Mouse (Mus musculus): ENCODE results near the gene Ces2a.
A peak's percentile ranks its signal among the peaks of the same experiment; 100 is the strongest.

The Ces2a gene

GRCm38 (mm10) chr8:104733753-104734152, at the start of gene Ces2a:
Gene Ces2a, plus strand, starts transcription at chr8:104734003.
- no peak for DNase-seq

DNA sequence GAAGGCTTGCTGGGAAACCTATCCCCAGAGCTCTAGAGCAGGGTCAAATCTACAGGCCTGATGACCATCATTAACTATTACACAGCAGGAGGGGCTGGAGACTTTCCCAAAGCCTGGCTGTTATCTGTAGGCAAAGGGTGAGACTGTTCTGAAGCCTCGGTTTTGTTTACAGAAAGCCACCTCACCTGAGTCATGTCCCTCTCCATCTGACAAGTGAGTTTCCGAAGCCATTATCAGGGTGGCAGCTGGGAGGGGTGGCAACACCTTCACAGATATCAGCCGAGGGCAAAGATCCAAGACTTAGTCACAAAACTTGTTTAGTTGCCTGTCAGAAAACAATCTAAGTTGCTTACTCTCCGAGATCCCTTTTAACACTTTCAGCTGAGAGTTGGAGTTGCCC, 45.4 kb upstream of the Ces2a start:
- DNase-seq: no peak

DNA sequence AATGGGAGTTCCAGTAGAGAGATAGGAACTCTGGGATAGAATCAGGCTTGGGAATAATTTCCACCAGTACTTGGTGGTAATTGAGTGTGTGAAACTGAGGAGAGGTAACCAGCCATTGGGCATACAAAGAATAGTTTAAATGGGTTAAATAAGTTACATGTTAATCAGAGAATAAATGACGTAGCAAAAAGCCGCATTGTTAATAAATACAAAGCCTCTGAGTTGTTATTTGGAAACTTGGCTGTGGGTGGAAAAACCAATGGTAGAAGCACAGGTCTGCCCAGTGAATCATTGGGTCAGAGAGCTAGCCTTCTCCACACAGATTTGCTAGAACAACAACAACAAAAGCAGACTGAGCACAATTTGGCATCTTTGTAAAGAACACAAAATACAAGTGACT, 35.2 kb upstream of the Ces2a start:
- no peak for DNase-seq

DNA sequence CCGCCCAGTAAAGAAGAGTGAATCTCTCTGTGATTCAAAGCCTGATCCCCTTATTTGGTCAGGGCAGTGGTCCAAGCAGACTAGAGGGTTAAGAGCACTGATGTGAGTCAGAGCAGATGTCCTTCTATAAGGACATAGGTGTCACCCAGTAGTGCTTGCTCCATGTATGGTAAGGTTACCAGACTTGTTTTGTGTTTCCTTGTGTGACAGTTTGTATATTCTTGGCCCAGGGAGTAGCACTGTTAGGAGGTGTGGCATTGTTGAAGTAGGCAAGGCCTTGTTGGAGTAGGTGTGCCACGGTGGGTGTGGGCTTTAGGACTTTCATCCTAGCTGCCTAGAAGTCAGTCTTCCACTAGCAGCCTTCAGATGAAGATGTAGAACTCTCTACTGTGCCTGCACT, 31.9 kb upstream of the Ces2a start:
- DNase-seq: no peak

GRCm38 (mm10) chr8:104721166-104721565, 12.6 kb upstream of the Ces2a start:
- no peak for DNase-seq

GRCm38 (mm10) chr8:104731451-104731850, 2.4 kb upstream of the Ces2a start:
- peak; percentile 27 for DNase-seq

DNA sequence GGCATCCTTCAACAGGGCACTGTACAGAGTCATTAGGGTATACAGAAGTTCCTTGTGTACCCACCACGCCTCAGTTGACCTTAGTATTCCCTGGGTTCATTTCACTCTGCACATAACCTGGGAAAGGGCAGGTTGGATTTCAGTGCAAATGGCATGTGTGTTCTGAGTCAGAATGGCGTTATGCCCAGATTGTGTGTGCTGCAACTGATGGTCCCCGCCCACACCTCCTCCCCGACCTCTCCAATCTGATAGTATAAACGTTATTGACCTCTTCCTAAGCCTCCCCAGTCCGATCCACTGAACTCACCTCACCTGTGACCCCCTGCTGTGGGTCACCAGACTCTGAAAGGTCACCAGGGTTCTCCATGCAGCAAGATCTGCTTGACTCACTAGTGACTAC, 1.8 kb upstream of the Ces2a start:
- DNase-seq: no peak

DNA sequence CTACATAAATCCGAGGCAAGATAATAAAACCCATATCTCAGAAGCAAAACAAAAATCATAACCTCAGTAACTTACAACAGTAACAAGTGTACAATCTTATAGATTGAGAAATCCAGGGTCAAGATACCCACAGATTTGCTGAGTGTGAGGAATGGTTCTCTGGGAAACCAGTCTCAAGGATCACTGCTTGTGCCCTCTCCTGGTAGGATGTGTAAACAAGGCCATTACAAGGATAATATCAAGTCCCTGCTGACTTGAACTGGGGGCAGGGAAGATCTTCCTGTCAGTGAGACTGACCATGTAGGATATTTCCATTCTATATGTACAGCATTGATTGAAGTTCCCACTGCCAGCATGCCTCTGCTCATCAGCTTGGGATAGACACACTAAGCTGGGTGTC, 8.2 kb downstream of the Ces2a start:
- no peak for DNase-seq

- DNase-seq: no peak
Observed at GRCm38 (mm10) chr8:104743410-104743809, 9.6 kb downstream of the Ces2a start.

- DNase-seq: no peak
Observed at GRCm38 (mm10) chr8:104752818-104753217, 19.0 kb downstream of the Ces2a start.

DNA sequence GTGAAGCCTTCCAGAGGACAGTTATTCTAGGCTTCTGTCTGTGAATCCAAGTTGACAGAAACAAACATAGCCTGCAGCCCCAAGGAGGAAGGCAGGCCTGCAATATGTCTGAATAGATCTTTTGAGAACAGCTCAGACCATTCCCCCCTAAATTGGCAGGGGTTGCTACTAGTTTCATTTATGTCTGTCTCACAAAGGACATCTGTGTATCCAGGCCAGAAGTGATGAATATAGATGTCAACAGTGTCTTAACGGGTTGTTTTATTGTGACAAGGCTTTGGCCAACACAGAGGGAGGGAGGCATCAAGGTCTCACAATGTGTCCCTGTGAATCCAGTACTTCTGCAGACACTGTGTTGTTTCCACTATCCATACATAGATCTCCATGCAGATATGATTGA, 23.8 kb downstream of the Ces2a start:
- DNase-seq: no peak

GRCm38 (mm10) chr8:104758209-104758608, 24.4 kb downstream of the Ces2a start:
- DNase-seq: no peak

GRCm38 (mm10) chr8:104761126-104761525, 27.3 kb downstream of the Ces2a start:
- no peak for DNase-seq

- DNase-seq: no peak
Observed at GRCm38 (mm10) chr8:104766485-104766884, 32.7 kb downstream of the Ces2a start.

DNA sequence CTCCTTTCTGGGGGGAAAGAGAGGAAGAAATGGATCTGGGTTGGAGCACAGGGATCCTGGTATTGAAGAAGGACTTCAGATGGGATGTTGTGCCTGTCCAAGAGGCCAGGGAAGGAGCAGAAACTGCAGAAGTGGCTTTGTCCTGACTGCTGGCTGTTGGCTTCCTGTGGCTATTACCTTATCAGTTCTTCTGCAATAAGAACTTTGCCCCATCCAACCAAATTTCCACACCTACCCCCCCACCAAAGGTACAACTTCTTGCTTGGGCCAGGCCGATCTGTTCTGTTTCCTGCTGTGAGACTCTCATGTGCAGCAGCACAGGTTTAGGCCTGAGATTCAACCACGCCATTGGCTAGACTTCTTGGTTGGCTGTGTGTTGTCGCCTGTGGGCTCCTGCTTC, 36.6 kb downstream of the Ces2a start:
- no peak for DNase-seq

- DNase-seq: no peak
Observed at GRCm38 (mm10) chr8:104787049-104787448, 53.2 kb downstream of the Ces2a start.

DNA sequence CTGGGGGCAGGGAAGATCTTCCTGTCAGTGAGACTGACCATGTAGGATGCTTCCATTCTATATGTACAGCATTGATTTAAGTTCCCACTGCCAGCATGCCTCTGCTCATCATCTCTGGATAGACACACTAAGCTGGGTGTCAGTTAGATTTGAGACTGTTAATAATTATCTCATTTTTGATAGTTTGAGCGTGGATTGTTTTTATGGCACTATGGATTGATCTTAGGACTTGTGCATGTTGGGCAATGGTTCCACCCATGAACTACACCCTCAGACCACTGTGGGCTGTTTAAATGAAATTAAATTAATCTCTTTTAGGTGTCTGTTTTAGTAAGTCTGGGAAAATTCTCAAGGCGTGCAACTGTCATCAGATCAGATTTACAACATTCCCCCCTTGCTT, 55.1 kb downstream of the Ces2a start:
- no peak for DNase-seq

DNA sequence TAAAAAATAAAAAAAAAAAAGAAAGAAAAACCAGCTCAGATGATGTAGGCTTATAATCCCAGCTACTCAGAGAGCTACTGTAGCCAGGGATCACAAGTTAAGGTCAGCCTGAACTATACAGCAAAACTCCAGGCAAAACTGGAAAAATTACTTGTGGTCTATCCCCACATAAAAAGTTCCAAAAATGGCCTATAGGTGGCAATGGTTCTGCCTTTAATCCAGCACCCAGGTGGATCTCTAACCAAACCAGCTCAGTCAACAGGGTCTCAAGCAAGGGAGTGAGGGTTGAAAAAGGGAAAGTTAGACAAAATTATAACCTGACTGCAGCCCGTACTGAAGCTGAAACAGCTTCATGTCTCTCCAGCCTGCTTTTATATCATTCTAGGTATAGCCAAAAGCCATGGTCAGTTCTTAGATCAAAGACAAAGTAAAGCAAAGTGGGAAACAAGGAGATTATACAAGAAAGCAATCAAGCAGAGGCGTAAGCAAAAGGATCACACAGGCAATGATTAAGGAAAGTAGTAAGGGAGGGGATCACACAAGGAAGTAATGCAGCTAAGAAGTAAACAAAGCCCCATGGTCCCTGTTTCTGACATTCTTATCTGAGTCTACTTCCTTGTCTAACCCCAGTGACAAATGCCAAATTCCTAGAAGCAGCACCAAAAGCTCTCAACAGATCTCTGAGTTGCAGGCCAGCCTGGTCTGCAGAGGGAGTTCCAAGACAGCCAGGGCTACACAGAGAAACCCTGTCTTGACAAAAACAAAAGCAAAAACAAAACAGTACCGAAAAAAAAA, 56.3 kb downstream of the Ces2a start:
- peak; percentile 8 for DNase-seq

Data from kidney, adult 11 months (tissue).